Mouse (Mus musculus) regulatory T cell (primary cell): ENCODE data around the gene Igf2bp1.

Source experiments
- in situ Hi-C: fragments of 300-600 bp; cut with MboI, MseI; formaldehyde crosslinking; loops from one replicate; pipeline ENCODE4 v1.15.1; 2025; ENCODE audit warnings: high pct_unique_total_duplicates

The Igf2bp1 gene

GRCm38 (mm10) chr11:96005403-96006271, at the start of gene Igf2bp1:
TSS of gene Igf2bp1 (minus strand) at chr11:96005940.
- in situ Hi-C loops, result no loop called here

DNA sequence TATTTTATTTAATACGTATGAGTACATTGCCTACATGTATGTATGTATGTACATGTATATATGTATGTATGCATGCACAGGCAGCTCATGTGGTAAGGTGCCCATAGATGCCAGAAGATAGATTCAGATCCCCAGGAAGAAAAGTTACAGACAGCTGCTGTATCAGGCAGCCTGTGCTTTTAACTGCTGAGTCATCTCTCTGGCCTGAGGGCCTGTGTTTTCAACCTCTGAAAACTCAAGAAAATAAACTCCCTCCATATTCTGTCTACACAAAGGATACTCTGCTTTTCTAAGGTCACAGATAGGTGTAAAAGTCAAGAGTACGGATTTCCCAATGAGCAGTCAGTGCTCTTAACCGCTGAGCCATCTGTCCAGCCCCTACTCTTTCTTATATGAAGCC, 45.1 kb upstream of the Igf2bp1 start:
- in situ Hi-C loops, result no loop called here

- in situ Hi-C loops, result no loop called here
These were observed 44.2 kb upstream of the Igf2bp1 start for GRCm38 (mm10) chr11:96049939-96050338.

DNA sequence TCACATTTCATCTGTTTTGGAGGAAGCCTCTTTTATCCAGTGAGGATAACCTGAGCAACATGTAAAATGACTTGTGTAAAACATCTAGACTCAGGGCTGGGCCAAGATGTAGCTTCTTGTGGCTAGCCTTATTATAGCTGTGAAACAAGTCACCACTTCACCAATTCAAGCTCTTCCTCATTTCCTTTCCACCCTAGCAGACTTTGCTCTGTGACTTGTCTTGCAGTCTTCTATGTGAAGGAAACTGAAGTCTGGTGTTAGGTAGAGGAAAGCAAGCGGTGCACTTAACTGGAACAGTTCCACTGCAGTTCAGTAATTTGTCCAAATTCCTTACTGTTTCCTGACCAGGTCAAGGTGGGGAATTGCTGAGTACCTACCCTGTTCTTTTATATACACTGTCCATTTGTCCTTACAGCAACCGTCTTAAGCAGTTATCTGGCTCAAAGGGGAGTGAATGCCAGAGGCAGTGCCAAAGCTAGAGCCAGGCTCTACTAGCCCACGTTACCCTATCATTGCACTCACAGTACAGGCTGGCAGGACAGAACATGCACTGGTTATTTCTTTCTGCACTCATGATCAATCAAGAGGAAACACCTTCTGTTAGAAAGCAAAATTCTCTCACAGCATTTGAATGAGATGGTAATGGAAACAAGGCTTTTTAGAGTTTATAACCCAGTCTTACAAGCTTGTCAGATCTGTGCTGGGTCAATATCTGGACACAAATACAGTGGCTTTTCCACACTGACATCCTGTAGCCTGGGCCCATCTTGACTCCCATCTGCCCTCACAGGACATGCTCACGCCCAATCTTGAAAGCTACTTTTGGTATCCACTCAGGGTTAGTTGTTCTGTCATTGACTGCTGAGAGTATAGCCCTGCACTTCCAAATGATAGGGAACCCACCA, 42.0 kb upstream of the Igf2bp1 start:
- in situ Hi-C loops, result no loop called here

GRCm38 (mm10) chr11:96046793-96047192, 41.1 kb upstream of the Igf2bp1 start:
- in situ Hi-C loops, result no loop called here

DNA sequence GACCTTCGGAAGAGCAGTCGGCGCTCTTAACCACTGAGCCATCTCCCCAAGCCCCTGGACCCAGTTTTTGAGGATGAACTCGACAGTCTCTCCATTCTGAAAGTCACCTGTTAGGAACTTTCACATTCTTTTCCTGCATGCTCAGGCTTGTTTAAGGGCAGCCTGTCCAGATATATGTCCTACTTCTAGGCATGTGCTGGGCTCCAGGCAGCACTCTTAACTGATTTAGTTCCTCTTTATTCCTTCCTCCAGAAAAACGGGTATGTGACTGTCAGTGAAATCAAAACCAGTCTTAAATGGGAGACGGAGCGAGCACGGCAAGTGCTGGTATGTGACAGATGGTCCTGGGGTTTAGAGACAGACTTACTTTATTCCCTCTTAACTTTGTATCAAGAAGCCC, 40.3 kb upstream of the Igf2bp1 start:
- in situ Hi-C loops, result no loop called here

GRCm38 (mm10) chr11:96044803-96045567, 39.2 kb upstream of the Igf2bp1 start:
- in situ Hi-C loops, result no loop called here

GRCm38 (mm10) chr11:96038560-96038959, 32.8 kb upstream of the Igf2bp1 start:
- in situ Hi-C loops, result no loop called here

DNA sequence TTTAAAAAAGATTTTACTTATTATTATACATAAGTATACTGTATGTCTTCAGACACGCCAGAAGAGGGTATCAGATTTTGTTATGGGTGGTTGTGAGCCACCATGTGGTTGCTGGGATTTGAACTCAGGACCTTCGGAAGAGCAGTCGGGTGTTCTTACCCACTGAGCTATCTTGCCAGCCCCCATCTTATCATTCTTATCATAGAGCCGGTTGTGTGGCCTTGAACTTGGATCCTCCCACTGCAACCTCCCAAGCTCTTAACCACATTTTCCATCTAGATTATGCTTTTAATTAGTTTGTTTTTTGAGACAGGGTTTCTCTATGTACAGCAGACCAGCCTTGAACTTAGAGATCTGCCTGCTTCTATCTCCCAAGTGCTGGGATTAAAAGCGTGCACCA, 31.8 kb upstream of the Igf2bp1 start:
- in situ Hi-C loops, result no loop called here

DNA sequence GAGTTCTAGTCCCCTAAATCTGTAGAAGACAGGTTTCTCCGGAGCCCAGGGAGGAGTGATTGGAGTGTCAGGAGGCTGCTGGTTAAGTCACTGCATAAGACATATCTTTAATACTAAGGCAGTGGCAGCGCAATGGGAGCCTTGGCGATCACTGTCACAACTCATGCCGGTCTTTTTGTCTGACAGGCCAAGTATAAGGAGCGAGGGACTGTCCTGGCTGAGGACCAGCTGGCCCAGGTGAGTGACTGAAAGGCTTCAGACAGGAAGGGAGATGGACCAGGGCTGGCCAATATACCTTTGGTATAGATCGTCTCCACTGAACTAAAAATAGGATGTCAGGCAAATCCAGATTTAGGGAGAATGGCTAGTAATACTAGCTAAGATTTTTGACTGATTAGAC, 29.4 kb upstream of the Igf2bp1 start:
- in situ Hi-C loops, result no loop called here

DNA sequence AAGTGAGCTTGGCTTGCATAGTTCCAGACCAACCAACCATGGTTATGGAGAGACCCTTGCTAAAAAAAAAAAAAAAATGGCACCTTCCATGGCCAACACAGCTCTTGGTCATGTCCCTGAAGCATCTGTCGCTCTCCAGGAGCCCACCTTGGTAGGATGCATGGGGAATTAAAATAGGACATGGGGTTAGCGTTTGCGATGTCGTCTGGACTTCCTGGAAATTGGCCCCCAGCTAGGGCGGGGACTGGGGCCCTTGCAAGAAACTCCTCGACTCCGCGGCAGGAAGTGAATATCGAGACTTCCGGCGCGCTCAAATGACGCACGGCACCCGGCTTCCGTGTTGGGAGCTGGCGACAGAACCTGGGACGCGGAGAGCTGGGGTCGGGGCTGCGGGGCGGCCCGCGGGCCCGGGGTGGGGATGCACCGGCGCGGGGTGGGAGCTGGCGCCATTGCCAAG, 28.9 kb upstream of the Igf2bp1 start, which contains the start of gene Snf8:
Gene Snf8 (plus strand): TSS at position 290 of the 457 bp plus-strand sequence.
- in situ Hi-C loops, result no loop called here

GRCm38 (mm10) chr11:96034116-96034515, 28.4 kb upstream of the Igf2bp1 start:
- in situ Hi-C loops, result no loop called here

- in situ Hi-C loops, result no loop called here
These were observed 27.5 kb upstream of the Igf2bp1 start for GRCm38 (mm10) chr11:96033264-96033663.

DNA sequence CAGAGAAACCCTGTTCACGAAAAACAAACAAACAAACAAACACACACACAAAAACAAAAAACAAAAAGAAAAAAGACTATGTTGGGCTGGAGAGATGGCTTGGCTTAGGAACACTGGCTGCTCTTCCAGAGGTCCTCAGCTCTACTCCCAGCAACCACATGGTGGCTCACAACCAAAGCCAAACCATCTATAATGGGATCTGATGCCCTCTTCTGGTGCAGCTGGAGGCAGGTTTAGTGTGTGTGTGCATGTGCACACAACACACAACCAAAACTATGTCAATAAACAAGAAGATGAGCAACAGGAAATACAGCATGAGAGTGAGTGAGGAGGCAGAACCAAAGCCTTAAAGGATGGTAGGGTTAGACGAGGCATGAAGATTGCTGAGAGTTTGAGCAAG, 26.0 kb upstream of the Igf2bp1 start:
- in situ Hi-C loops, result no loop called here

- in situ Hi-C loops, result no loop called here
These were observed 24.8 kb upstream of the Igf2bp1 start for GRCm38 (mm10) chr11:96030571-96030970.

- in situ Hi-C loops, result no loop called here
These were observed 22.4 kb upstream of the Igf2bp1 start for GRCm38 (mm10) chr11:96028130-96028529.

DNA sequence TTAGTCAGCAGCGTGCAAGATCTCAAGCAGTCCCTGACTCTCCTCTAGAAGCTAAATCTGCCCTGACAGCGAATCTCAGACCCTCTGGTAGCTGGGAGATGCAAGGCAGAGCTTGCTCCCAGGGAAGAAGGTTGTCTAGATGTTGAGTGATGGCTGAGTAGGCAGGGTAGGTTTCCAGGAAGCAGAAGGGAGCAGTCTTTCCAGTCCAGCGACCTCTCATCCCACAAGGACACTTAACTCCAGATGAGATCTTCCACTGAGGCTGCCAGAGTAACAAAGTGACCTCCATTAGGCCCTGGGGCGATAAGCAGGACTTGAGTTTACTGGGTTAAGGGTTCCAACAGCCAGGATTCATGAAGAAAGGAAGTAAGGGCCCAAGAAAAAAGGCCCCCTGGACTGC, 14.9 kb upstream of the Igf2bp1 start:
- in situ Hi-C loops, result no loop called here

GRCm38 (mm10) chr11:96017941-96018351, 12.2 kb upstream of the Igf2bp1 start:
- in situ Hi-C loops, result no loop called here

DNA sequence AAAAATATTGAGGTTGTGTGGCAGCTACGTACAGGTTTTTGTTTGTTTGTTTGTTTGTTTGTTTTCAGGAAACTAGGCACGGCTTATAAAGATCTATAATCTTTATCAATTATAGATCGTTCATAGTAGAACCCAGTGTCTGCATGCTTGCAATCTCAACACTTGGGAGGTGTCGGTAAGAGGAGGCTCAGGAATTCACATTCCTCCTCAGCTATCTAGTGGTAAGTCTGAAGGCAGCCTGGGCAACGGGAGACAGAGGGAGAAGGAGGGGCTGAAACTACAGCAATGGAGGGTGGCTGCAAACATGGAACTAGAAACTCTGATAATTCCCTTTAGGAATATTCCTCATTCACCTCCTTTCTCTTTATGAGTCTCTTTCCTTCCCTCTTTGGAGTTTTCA, 9.7 kb upstream of the Igf2bp1 start:
- in situ Hi-C loops, result no loop called here

- in situ Hi-C loops, result no loop called here
These were observed 6.2 kb upstream of the Igf2bp1 start for GRCm38 (mm10) chr11:96011982-96012381.

GRCm38 (mm10) chr11:96008827-96009226, 3.1 kb upstream of the Igf2bp1 start:
- in situ Hi-C loops, result no loop called here
